Mouse (Mus musculus) layer of hippocampus, adult 9-11 months (tissue): ENCODE data around the gene Tnp2.
"Not testable (repeated sequence)": the region's sequence is repeated elsewhere in the genome, so short reads cannot be mapped to it uniquely, and the experiment has no call there.

Experiments
- DNase-seq: peaks from one replicate; pipeline ENCODE4 v3.0.0; 2022

Gene Tnp2

DNA sequence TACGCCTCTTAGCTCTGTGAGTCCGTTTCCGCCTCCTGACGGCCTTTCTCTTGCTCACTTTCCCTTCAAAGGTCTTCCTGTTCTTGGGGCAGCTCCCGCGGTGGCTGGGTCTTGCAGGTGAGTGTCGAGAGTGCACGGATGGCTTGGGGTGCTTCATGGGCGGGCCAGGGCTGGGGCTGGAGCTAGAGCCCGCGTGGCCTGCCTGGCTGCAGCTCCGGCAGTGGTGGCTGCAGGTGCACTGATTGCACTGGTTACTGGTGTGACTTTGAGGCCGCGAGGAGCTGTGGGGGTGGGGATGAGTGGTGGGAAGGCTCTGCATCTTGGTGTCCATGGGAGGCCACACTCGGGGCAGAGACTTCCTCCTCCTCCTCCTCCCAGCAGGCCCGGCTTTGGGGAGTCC is at the start of gene Tnp2:
Gene Tnp2, minus strand, starts transcription at position 390 of the 400 bp plus-strand sequence.
- DNase-seq, result no peak

DNA sequence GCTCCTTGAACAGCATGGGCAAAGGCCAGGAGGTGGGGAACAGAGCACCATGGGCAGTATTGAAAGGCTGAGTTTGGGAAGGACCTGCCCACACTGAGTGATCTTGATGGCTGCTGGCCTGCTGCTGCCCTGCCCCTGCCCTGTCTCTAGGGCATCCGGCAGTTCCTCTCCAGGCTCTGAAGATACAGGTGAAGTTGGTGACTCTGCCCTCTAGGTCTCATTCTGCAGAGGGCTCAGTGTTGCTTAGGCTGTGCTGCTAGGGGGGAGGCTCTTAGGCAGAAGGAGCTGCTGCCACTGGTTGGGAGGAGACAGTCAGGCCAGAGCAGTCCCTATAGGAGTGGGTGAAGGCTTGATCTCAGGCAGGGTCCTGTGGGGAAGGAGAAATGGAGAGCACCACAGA is 49.4 kb upstream of the Tnp2 start:
- DNase-seq, result no peak

DNA sequence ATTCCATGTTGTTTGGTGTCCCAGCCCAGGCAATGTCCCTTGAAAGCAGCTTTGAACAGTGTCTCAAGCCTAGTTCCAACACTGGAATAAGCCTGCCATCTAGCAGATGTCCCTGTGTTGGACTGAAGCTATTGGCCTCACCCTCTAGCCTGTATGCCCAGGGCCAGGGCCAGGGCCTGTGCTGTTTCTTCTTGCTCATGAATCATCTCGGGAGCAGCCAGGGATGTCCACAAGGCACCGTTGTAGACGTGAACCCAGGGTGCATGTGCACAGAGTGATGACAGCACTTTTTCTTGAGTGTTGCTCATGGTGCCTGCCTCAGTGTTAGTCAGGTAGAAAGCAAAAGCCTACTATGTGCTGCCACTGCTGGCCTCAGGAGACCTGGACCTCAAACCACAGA is 48.8 kb upstream of the Tnp2 start:
- DNase-seq, result no peak

DNA sequence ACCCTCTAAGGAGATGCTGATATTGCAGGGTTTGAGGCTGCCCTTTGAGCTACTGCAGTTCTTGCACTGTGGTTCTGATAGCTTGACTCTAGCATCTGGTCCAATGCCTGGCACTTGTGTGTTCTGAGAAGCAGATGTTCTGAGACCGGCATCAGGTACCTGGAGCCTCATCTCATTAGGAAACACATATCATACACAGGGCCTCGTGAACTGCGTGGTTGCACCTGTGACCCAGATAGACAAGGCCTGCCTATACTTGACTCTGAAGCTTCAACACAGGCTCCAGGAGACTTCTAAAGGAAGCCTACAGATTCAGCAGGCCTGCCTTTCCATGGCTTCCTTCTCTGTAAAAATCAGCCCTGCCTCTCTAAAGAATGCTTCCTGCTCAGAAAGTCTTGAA is 47.9 kb upstream of the Tnp2 start:
- DNase-seq, result no peak

DNA sequence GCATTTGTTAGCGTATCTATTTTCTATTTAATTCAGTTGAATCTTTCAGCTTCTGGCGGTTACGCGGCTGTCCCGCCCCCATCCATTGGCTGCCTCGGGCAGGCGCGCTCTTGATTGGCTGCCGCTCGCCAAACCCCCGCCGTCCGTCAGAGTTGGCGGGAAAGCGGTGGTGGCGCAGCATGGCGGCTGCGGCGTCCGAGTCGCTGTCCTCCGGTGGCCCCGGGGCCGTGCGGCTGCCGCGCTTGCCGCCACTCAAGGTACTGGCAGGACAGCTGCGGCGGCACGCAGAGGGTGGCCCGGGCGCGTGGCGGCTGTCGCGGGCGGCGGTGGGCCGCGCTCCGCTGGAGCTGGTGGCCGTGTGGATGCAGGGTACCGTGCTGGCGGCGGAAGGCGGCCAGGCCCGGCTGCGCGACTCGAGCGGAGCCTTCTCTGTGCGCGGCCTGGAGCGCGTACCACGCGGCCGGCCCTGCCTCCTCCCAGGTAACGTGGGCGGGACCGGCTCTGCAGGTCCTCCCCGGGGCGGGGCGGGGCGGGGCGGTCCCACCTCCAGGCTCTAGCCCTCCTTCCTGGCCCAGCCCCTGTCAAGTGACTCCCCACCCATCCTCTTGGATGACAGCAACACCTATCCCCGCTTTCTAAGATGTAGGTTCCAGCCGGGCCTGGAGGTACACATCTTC is 46.6 kb upstream of the Tnp2 start, which contains the start of gene Rmi2:
Gene Rmi2, plus strand, starts transcription at position 149 of the 677 bp plus-strand sequence.
- peak; percentile 74 for DNase-seq

DNA sequence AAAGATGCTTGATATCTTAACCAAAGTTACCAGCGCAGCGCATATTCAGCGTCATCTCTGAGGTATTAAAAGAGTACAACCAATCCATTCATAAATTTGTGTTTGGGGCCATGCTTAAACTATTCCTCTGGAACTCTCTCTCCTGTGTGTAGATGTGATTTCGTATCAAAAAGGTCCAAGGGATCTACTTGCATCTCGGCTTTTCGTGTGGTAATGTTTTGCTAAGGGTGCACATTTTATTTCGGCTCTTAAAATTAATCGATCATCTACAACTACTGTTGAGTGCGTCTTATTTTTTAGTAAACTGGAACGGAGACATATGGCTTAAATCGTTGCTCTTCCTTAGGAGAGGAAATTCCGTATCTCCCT is 46.1 kb upstream of the Tnp2 start:
- DNase-seq, result no peak

DNA sequence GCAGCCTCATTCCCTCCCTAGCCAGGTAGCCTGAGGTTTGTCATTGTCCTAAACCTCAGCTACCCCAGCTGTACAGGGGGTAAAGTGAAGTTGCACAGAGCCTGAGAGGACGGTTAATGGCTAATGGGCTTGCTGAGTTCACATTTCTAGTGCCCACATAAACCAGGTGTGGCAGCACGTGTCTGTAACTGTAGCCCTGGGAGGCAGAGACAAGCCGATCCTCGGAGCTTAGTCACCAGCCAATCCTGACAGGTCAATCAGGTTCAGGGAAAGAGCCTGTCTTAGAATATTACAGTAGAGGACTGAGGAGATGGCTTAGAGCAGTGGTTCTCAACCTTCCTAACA is 40.0 kb upstream of the Tnp2 start:
- DNase-seq, result no peak

DNA sequence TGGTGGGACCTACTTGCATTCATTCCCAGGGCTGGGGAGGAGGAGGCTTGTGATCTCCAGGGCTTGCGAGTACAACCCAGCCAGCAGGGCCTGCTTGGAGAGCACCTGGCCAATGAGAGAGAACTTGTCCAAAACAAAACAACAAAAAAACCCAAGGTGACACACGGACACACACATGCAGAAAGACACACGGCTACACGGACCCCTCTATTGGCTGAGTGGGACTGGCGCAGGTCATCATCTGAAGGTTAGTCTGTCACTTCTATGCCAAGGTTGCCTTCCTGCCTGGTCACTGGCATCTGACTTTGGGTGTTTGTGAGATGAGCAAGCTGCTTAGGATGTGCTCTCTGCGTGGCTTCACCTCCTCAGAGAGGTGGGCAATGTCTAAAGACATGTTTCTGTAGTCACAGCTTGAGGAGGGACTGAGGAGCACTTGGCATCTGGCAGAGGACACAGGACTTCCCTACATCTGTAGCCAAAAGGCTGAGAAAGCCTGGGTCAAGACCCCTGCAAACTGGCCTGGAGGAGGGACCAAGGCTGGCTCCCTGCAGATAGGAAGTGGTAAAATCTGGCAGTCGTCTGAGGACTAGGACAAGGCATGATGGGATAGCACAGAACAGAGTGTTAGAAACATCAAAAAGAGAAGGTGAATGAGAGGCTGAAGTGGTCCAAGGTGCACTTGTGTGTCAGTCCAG is 39.5 kb upstream of the Tnp2 start:
- no peak for DNase-seq

DNA sequence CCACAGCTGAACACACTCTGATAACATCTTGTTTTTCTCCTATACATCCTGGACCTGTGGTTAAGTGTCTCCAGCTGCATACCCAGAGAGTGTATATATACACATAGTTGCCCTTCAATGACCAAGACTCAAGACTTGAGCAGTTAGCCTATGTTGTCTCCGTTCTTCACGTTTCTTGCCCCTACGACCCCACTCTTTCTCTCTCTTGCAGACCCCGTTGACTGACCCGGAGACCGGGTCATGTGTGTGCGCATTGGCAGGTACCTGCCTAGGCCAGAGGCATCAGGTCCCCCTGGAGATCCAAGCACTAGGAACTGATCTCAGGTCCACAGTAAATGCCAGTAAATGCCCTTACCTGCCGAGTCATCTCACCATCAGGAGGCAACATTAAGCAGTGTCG is 38.8 kb upstream of the Tnp2 start:
- no peak for DNase-seq

DNA sequence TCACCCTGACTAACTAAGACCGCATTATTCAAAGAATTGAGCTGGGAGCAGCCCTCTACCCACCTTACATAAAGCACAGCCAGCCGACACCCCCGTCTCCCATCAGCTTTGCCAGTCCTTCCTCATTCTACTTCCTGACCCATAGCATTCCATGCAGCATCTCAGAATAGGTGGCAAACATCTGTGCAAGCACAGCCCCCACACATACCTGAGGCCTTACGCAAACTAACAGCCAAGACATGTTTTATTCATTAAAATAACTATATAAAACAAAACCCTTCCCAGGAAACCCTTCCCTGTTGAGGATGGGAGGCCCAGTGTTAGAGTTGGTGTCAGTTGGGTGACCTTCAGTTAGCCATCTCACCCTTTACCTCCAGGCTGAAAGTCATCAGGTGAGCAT is 37.4 kb upstream of the Tnp2 start:
- no peak for DNase-seq

DNA sequence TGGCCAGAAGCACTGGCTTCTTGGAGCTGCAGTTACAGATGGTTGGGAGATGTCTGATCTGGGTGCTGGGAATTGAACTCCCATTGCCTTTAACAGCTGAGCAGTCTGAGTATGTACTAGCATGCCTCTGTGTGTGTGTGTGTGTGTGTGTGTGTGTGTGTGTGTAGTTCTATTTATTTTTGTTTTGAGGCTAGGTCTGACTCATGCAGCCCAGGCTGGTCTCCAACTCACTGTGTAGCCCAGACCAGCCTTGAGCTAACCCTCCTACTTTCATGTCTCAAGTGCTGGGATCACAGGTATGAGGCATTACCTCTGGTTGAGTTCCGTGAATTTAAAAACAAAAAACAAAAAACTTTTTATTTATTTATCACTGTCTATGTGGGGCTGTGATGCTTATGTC is 36.1 kb upstream of the Tnp2 start:
- DNase-seq, result no peak

DNA sequence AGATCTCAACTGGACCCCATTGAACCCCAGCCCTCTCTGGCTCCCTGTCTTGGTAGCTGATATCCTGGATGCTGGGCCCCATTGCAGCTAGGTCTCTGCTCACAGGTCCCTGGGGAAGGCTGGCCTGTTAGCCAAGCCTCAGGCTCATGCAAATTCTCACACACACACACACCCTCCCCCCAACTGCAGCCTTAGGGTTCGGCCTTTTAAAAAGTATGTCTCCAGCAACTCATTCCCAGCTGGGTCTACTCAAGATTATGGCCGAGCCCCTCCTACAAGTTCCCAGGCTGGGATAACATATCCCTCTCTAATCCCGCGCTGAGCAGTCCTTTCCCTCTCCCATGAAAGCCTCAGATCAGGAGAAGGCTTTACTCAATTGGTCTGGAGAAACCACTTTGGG is 32.9 kb upstream of the Tnp2 start:
- DNase-seq, result no peak

DNA sequence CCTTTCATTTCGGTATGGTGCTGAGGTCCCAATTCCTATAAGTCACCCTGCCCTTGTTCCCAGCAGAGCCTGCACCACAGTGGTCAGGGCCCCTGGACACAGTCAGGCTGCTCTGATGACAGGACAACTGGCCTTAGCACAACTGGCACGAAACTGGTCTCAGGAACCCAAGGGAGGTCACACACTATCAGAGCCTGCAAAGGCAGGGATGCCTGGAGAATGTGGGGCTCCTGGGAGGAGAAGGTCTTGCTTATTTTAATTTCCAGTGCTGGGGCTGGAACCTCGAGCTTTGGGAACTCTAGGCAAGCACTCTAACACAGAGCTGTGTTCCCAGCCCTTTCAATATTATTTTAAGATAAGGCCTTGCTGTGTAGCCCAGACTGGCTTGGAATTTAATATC is 31.5 kb upstream of the Tnp2 start:
- no peak for DNase-seq

DNA sequence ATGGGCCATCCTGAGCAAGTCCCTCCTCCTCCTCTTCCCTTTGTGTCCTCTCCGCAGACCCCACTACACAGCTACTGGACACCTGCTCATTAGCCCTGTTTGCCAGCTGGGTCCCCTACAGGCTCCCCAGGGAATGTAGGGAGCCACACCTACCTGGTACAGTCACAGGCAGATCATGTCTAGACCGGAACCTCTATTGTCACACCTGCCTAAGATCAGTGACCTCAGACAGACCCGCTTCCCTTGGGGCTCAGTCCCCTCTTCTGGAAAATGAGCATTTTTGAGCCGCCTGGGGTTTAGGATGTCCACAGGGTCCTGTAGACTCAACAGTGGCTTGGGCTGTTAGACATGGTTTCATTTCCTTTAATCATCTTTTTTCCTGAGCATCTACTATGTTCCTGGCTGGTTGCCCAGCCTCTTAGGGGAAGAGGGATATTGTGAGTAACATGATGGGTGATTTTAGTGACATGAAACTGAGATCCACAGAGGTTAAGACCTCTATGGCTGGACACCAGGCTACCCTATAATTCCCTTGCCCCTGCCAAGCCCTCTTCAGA is 30.2 kb upstream of the Tnp2 start:
- DNase-seq, result no peak

DNA sequence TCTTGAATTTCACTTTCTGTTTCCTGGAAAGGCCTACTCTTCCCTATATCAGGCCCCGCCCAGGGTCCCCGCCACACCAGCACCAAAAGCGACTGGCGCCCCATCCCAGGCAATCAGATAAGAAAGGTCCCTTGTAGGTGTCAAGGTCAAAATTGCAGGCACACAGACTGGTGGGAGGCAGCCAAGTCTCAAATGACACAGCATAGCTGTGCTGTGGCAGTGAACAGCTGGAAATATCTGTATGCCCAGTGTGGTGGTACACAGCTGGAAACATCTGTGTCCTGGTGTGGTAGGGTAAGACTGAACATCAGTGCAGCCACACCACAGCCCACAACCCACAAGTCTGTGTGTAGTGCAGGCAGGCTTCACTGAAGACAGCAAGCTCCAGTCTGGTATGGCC is 26.4 kb upstream of the Tnp2 start:
- no peak for DNase-seq

DNA sequence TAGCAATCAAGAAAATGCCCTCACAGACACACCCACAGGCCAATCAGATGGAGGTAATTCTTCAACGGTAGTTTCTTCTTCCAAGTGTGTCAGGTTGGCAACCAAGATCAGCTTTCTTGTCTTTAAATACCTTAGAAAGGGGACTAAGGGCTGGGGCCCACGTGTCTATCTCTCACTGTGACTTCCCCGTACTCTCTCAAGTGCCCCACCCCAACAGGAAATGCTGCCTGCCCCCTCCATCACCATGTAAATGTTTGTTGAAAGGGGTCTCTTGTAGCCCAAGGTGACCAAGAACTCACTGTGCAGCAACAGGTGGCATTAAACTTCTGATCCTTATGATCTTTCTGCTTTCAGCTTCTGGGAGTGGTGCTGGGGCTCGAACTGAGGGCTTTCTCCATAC is 25.3 kb upstream of the Tnp2 start:
- no peak for DNase-seq

DNA sequence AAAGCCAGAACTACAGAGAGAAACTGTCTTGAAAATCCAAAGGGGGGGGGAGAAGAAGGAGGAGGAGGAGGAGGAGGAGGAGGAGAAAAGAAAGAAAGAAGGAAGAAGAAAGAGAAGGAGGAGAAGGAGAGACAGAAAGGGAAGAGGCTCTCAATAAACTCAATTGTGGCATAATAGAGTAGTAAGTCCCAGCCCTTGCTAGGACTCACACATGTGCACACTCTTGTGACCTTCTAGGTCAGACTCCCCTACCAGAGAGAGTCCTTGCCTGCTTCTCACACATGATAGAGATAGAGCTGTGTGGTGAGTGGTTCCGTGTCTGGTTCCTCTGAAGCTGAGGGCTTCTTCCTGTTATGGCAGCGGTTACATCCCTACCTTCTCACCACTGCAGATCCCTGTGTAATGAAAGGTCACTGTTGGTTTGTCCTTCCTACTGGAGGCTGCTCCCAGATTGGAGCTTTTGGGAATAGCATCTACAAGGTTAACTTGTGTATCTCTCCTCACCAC is 24.5 kb upstream of the Tnp2 start, which contains the start of gene Gm11172:
Gene Gm11172, plus strand, starts transcription at position 51 of the 507 bp plus-strand sequence.
- DNase-seq, result no peak

DNA sequence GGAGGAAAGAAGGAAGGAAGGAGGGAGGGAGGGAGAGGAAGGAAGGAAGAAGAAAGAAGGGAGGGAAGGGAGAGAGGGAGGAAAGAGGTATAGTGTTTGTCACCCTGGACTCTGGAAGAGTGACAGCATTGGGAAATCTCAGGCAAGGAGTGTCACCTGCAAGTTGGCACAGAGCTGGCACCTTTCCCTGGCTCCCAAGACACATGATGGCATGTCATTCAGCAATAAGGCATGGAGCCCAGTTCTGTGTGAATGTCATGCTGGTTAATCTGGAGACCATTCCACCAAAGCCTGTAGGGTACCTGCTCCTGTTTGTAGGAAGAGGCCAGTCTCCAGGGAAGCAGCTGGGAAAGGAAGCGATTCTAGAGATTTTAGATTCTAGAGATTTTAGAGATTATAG is 21.9 kb upstream of the Tnp2 start:
- DNase-seq, result no peak

DNA sequence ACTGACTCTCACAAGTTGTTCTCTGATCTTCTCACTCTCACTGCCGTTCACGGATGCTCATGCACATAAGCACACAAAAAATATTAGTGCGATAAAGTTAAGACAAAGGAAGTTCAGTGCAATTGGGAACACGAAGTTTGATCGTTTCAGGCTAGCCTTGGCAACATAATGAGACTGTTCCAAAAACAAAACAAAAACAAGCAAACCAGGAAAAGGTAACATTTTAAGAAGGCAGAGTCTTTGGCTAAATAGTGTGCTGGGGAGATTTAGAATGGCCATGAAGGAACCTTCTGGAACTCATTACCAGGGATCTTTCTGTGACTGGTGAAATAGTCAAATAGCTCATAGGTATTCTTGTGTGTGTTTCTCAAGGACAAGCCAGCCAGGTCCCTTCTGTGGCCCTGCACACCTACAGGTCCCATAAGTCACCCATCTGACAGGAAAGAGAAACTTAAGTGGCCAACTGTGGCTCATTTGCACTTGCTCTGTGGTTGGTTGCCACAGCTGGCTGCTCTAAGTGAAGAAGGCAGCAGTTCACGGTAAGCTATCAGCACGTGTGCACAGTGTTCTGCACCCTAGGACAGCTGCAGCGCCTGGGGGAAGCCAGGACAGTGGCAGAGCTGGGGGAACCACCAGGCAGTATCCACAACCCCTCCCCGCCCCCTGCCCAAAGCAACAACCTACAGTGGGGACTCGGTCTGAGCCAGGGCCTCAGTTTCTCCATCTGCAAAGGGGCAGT is 17.5 kb upstream of the Tnp2 start, which contains the start of gene Prm1:
Gene Prm1, minus strand, starts transcription at position 51 of the 739 bp plus-strand sequence.
- DNase-seq, result no peak

DNA sequence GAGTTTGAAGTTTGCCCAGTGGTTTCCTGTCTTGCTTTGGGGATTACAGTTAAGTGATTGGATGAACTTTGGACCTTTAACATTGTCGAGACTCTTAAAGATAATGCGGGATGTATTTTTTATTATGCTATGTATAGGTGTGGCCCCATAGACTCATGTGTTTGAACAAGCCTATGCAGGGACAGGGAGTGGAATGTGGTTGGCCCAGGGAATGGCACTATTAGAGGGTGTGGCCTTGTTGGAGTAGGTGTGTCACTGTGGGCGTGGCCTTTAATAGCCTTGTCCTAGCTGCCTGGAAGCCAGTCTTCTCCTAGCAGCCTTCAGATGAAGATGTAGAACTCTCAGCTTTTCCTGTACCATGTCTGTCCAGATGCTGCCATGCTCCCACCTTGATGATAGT is 14.0 kb upstream of the Tnp2 start:
- not testable (repeated sequence) for DNase-seq

DNA sequence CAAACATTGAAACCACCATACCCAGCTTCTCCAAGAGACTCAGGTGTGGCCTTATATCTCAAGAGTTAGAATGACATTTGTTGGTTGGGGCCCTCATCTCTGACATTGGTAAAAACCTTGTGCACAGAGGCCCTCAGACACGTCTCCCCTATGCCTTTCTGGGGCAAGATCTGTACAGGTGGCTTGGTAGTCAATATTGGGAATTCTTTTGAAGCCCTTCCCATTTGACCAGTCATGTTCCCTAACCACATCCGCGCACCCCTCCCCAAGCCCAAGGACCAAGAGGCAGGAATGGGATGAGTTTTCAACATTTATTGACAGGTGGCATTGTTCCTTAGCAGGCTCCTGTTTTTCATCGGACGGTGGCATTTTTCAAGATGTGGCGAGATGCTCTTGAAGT is 7.6 kb upstream of the Tnp2 start, which contains the start of gene Prm2:
Gene Prm2, minus strand, starts transcription at position 101 of the 400 bp plus-strand sequence.
- no peak for DNase-seq

DNA sequence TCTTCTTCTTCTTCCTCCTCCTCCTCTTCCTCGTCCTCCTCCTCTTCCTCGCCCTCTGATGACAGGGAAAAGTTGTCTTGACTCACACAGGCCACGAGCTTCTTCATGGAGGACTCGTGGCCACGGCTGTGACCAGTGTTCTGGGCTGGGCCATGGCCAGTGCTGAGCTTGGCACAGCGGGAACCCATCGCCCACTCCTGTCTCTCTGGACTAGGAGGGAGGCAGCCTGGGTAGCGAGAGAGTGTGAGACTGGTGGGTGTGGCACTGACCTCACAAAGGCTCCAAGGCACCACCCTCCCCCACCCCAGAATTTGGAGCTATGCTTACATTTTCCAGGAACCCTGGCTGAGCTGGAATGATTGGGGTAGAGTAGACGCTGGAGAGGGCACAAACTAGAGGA is 2.2 kb upstream of the Tnp2 start, which contains the start of gene Prm3:
Gene Prm3, minus strand, starts transcription at position 213 of the 400 bp plus-strand sequence.
- DNase-seq, result no peak

DNA sequence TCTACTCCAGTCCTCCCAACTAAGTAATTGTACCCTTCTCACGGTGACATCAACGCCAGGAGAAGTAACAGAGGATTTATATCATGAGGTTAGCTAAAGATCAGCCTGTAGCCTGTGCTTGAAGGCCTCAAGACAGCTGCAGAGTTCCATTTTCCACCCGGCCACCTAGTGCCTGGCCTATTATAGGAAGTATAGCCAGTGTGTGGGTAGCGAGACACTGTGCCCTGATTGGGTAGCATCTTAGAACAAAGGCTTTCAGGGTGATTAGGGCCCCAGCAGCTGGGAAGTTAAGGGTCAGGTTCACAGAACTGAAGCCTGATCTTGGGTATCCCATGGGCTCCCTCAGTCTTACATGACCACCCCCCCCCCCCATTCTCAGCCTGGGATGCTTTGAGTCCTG is 406 bp upstream of the Tnp2 start:
- DNase-seq, result no peak
